Mouse (Mus musculus) cortical plate, adult 2 months (tissue): ENCODE measurements around the gene Spsb3.

Experiments
- CTCF ChIP-seq: fragments of 200-500 bp; IDR thresholded peaks from 2 replicates; pipeline ENCODE4 v1.5.1; 2011; ENCODE audit warnings: mild to moderate bottlenecking, control low read depth, low read length; ENCODE audit not compliant: insufficient read depth; ENCODE audit errors: extremely low read depth
- POLR2A ChIP-seq: fragments of 200-500 bp; IDR thresholded peaks from 2 replicates; pipeline ENCODE4 v1.6.1; 2011; ENCODE audit warnings: mild to moderate bottlenecking, low read length, control low read depth; ENCODE audit not compliant: insufficient read depth; ENCODE audit errors: extremely low read depth

DNA sequence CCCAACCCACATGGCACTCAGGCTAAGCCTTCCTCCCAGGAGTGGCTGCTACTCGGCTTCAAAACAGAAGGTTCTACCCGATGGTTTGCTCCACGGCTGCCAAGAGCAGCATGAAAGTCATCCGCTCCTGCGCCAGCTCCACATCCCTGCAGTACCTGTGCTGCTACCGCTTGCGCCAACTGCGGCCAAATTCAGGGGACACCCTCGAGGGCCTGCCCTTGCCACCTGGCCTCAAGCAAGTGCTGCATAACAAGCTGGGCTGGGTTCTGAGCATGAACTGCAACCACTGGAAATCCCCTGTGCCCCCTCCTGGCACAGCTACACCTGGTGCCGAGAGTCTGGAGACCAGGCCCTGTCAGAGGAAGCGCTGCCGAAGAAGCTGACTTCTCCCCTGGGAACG lies 4.9 kb downstream of the Spsb3 start:
- TF ChIP-seq POLR2A = no peak
- no peak for TF ChIP-seq CTCF
